Mouse (Mus musculus): Measurements from ENCODE around the gene Igsf1. TPM values are rescaled to one million over a fixed set of nuclear protein-coding genes. Genes with fewer than 3 reads are reported as not detected.

Igsf1 gene
- 0.93 and 2.3 TPM in 2 replicates for polyA plus RNA-seq (2016; fragmentation: Nextera tagmentation; extraction: Ambion mirVana)

DNA sequence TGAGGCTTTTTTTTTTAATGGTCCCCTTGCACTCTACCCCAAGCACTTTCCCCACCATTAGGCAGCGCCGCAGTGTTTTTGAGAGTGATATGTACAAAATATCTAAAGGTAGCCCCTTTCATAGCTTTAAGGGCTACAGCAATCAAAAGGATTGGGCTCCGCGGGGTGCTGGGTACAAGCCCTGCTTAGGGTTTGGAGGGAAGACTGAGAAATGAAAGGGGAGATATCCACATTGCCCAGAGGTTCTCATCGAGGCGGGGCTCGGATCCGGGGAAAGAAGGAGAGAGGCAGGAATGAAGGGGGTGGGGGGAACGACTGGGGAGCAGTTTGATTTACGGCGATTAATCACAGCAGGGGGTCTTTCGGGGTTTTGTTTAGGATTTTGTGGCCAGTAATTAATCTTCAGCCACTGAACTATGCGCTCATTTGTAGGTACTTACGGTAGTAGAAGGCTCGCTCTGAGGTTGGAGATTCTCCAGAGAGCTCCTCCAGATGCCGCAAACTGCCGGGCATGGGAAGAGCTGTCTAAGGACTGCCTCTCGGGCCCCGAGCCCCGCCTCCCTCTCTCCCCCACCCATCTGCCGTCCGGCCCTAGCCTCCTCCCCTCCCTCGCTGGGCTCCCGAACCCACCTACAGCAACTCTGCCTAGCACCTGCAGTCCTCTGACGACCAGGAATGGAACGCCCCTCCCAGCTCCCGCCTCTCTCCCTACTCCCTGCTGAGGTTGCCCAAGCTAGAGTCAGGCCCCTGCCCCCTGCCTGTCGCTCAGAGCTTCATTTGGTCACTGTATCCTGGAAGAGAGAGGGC, at the start of gene Igsf1:
Gene Igsf1, minus strand, starts transcription at position 537 of the 807 bp plus-strand sequence.
- ATAC-seq (ENCODE audit: low FRiP score, low read depth): peak; percentile 97
- H3K9ac ChIP-seq: no peak within 1 kb of the TSS
- no peaks in the 10 kb centered on the region for H3K27me3 ChIP-seq (replicated peaks)
- H3K9me3 ChIP-seq: no peaks in the 10 kb centered on the region
- peak within 1 kb of the TSS; percentile 22 for H3K4me3 ChIP-seq
- WGBS: 21% methylated on average over 20 of the region's 28 CpGs
- no peak within 1 kb of the TSS for H3K27ac ChIP-seq
- no peaks in the 10 kb centered on the region for H3K36me3 ChIP-seq
- H3K4me1 ChIP-seq: no peaks in the 10 kb centered on the region
- peak within 1 kb of the TSS; percentile 55 for H3K4me2 ChIP-seq (replicated peaks)

DNA sequence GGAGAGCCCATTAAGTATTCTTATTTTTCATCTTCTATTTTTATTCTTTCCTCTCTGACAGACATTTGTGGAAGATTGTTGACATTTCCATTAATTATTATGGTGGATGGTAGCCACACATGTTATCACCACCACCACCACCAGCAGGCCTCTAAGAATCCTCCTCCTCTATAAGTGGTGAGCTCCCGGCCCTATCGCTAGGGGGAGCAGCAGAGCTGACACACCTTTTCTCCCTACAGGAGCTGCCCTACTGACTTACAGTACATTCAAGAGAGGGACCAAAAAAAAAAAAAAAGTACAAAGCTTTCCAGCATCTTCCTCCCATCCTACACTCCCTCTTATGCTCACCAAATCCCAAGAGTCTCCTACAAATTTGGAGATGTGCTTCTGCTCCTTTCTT, 26.7 kb downstream of the Igsf1 start:
- no peak overlapping the region for H3K27ac ChIP-seq
- H3K4me3 ChIP-seq: no peak overlapping the region
- H3K4me2 ChIP-seq (replicated peaks): no peak overlapping the region
- ATAC-seq (ENCODE audit: low FRiP score, low read depth): no peak
- H3K9ac ChIP-seq: no peak overlapping the region
- WGBS: 42% methylated on average over 2 of the region's 2 CpGs
- no peaks in the 10 kb centered on the region for H3K4me1 ChIP-seq
- H3K36me3 ChIP-seq: no peaks in the 10 kb centered on the region
- no peaks in the 10 kb centered on the region for H3K27me3 ChIP-seq (replicated peaks)
- no peaks in the 10 kb centered on the region for H3K9me3 ChIP-seq

DNA sequence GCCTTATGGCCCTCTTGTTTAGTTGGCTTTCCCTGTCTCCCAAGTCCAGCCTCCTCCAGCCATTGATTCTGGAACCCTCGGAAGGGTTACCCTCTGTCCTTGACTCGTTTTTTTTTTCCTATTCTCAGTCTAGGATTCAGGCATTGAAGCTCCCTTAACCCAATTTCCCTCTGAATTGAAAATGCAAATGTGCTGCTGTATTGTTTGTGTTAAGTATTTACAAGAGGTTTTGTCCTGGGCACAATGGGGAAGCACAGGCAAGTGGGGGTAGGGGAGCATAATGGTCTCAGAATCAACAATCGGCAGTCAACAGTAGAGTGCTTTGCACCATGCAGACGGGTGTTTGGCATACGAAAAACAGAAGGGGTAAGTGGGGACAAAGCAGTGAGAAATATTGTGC, 52.4 kb downstream of the Igsf1 start:
- H3K36me3 ChIP-seq: no peaks in the 10 kb centered on the region
- no peak overlapping the region for H3K9ac ChIP-seq
- no peak overlapping the region for H3K4me2 ChIP-seq (replicated peaks)
- H3K4me3 ChIP-seq: no peak overlapping the region
- ATAC-seq (ENCODE audit: low FRiP score, low read depth): no peak
- H3K9me3 ChIP-seq: no peaks in the 10 kb centered on the region
- H3K4me1 ChIP-seq: no peaks in the 10 kb centered on the region
- no peak overlapping the region for H3K27ac ChIP-seq
- WGBS: 45% methylated on average over 5 of the region's 5 CpGs
- no peaks in the 10 kb centered on the region for H3K27me3 ChIP-seq (replicated peaks)

DNA sequence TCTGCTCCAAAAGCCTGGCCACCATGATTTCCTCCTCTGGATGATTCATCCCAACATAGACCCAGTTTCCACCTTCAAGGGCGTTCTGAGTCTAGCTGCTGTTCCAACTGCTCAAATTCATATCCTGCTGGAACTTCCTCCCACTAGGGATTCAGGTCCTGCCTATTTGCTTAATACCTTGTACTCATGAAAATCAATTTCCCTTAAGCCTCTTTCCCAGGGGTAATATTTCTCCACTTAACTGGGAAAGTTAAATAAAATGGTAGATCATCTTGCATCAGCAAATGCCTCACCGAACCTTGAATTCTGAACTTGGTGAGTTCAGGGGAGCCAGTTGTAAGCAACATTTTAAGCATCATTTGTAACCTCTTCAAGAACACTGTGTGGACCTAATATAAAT, 62.6 kb downstream of the Igsf1 start, which contains the start of gene Olfr1321:
Gene Olfr1321, minus strand, starts transcription at position 101 of the 400 bp plus-strand sequence.
- Histone ChIP-seq H3K4me2 (replicated peaks) (no peak within 1 kb of the TSS), H3K4me1 (no peaks in the 10 kb centered on the region), H3K9me3 (no peaks in the 10 kb centered on the region), H3K4me3 (no peak within 1 kb of the TSS), H3K27ac (no peak within 1 kb of the TSS), H3K36me3 (no peaks in the 10 kb centered on the region), H3K9ac (no peak within 1 kb of the TSS), H3K27me3 (replicated peaks) (no peaks in the 10 kb centered on the region)
- whole genome bisulfite sequencing: 83% methylated on average over 2 of the region's 2 CpGs
- ATAC-seq (ENCODE audit: low FRiP score, low read depth): no peak

Other genes starting within 250 kb of the Igsf1 start
- gene Olfr1320, start 125.4 kb downstream of the Igsf1 start, polyA plus RNA-seq (2016; fragmentation: Nextera tagmentation; extraction: Ambion mirVana): not detected in 2 replicates
- gene Olfr1321, start 62.7 kb downstream of the Igsf1 start, polyA plus RNA-seq (2016; fragmentation: Nextera tagmentation; extraction: Ambion mirVana): not detected in 2 replicates
- not detected in 2 replicates for gene Olfr1322, start 93.7 kb upstream of the Igsf1 start, polyA plus RNA-seq (2016; fragmentation: Nextera tagmentation; extraction: Ambion mirVana)
- not detected in 2 replicates for gene Olfr1323, start 221.6 kb upstream of the Igsf1 start, polyA plus RNA-seq (2016; fragmentation: Nextera tagmentation; extraction: Ambion mirVana)

Measured in neural tube, embryonic 12.5 days (tissue).